Mouse (Mus musculus) erythroid progenitor cell, adult 5-6 weeks (primary cell): ENCODE measurements around the gene Def6. TPM values are rescaled to one million over a fixed set of nuclear protein-coding genes. Genes with fewer than 3 reads are reported as not detected.
"Not testable (repeated sequence)": the region's sequence is repeated elsewhere in the genome, so short reads cannot be mapped to it uniquely, and the experiment has no call there.

Source experiments
- ATAC-seq: replicated peaks from 2 replicates; pipeline ENCODE4 v1.8.0; 2016; ENCODE audit warnings: moderate number of reproducible peaks, mild to moderate bottlenecking, moderate TSS enrichment, inconsistent platforms; ENCODE audit not compliant: poor library complexity, low FRiP score, severe bottlenecking
- total RNA-seq, 2 experiments: library from RNA; stranded (forward) in 1 of 2; stranded (reverse) in 1 of 2; fragments of 150-400 nt in 1 of 2; fragments of 186-747, 209-891 nt in 1 of 2; gene quantifications; 2 replicates each; pipeline versions ENCODE4 v1.2.3 to v1.2.4; 2015 to 2017; ENCODE audit warnings: low replicate concordance in 2 of 2

Def6 gene
- total RNA-seq, 2 experiments from 2014 or later, result 13.8 to 17.2 TPM

GRCm38 (mm10) chr17:28205443-28205842 lies 2.1 kb upstream of the Def6 start:
- no peak for ATAC-seq

GRCm38 (mm10) chr17:28207092-28207491 lies 486 bp upstream of the Def6 start:
- no peak for ATAC-seq

GRCm38 (mm10) chr17:28208314-28208612 lies 685 bp downstream of the Def6 start:
- no peak for ATAC-seq

GRCm38 (mm10) chr17:28209457-28210110 lies 2.0 kb downstream of the Def6 start:
- no peak for ATAC-seq

- no peak for ATAC-seq
Measured at GRCm38 (mm10) chr17:28211921-28212341, 4.4 kb downstream of the Def6 start.

GRCm38 (mm10) chr17:28212391-28212790 lies 4.8 kb downstream of the Def6 start:
- no peak for ATAC-seq

- no peak for ATAC-seq
Measured at GRCm38 (mm10) chr17:28213236-28213635, 5.7 kb downstream of the Def6 start.

GRCm38 (mm10) chr17:28216791-28217190 lies 9.2 kb downstream of the Def6 start:
- no peak for ATAC-seq

- ATAC-seq, result no peak
Measured at GRCm38 (mm10) chr17:28217721-28218649, 10.4 kb downstream of the Def6 start.

- ATAC-seq, result not testable (repeated sequence)
Measured at GRCm38 (mm10) chr17:28222463-28222862, 14.9 kb downstream of the Def6 start.

GRCm38 (mm10) chr17:28223561-28224391 lies 16.2 kb downstream of the Def6 start:
- peak; percentile 93 for ATAC-seq

- ATAC-seq, result no peak
Measured at GRCm38 (mm10) chr17:28224615-28225014, 17.0 kb downstream of the Def6 start.

GRCm38 (mm10) chr17:28226014-28226413 lies 18.4 kb downstream of the Def6 start:
- ATAC-seq, result peak; percentile 71

GRCm38 (mm10) chr17:28230486-28230885 lies 22.9 kb downstream of the Def6 start:
- no peak for ATAC-seq

- ATAC-seq, result no peak
Measured at GRCm38 (mm10) chr17:28231026-28231736, 23.6 kb downstream of the Def6 start.

GRCm38 (mm10) chr17:28232475-28233060 lies 25.0 kb downstream of the Def6 start, which contains the start of gene Ppard:
Ppard (plus strand) TSS chr17:28232700.
- ATAC-seq, result peak; percentile 97

- no peak for ATAC-seq
Measured at GRCm38 (mm10) chr17:28233091-28233731, 25.6 kb downstream of the Def6 start.

- ATAC-seq, result no peak
Measured at GRCm38 (mm10) chr17:28234641-28235040, 27.1 kb downstream of the Def6 start.
